Mouse (Mus musculus): Measurements from ENCODE around the gene Rfk.

Rfk gene

GRCm38 (mm10) chr19:17385022-17385421, 8.8 kb upstream of the Rfk start:
- no peak for DNase-seq (ENCODE audit: low read depth, low spot score)

GRCm38 (mm10) chr19:17385426-17385825, 8.4 kb upstream of the Rfk start:
- DNase-seq (ENCODE audit: low read depth, low spot score): no peak

- no peak for DNase-seq (ENCODE audit: low read depth, low spot score)
Measured at GRCm38 (mm10) chr19:17386424-17386823, 7.4 kb upstream of the Rfk start.

GRCm38 (mm10) chr19:17388404-17388803, 5.4 kb upstream of the Rfk start:
- no peak for DNase-seq (ENCODE audit: low read depth, low spot score)

GRCm38 (mm10) chr19:17392866-17393265, 977 bp upstream of the Rfk start:
- no peak for DNase-seq (ENCODE audit: low read depth, low spot score)

- DNase-seq (ENCODE audit: low read depth, low spot score): no peak
Measured at GRCm38 (mm10) chr19:17396802-17397201, 3.0 kb downstream of the Rfk start.

- no peak for DNase-seq (ENCODE audit: low read depth, low spot score)
Measured at GRCm38 (mm10) chr19:17397922-17398321, 4.1 kb downstream of the Rfk start.

GRCm38 (mm10) chr19:17399965-17400364, 6.1 kb downstream of the Rfk start:
- DNase-seq (ENCODE audit: low read depth, low spot score): no peak

- no peak for DNase-seq (ENCODE audit: low read depth, low spot score)
Measured at GRCm38 (mm10) chr19:17400571-17400970, 6.7 kb downstream of the Rfk start.

- DNase-seq (ENCODE audit: low read depth, low spot score): no peak
Measured at GRCm38 (mm10) chr19:17403175-17403574, 9.3 kb downstream of the Rfk start.

- DNase-seq (ENCODE audit: low read depth, low spot score): no peak
Measured at GRCm38 (mm10) chr19:17406823-17407222, 13.0 kb downstream of the Rfk start.

- no peak for DNase-seq (ENCODE audit: low read depth, low spot score)
Measured at GRCm38 (mm10) chr19:17408591-17408990, 14.7 kb downstream of the Rfk start.

GRCm38 (mm10) chr19:17409351-17409750, 15.5 kb downstream of the Rfk start:
- DNase-seq (ENCODE audit: low read depth, low spot score): no peak

- no peak for DNase-seq (ENCODE audit: low read depth, low spot score)
Measured at GRCm38 (mm10) chr19:17410465-17411065, 16.7 kb downstream of the Rfk start.

GRCm38 (mm10) chr19:17412915-17413459, 19.1 kb downstream of the Rfk start:
- DNase-seq (ENCODE audit: low read depth, low spot score): no peak

GRCm38 (mm10) chr19:17417855-17418254, 24.0 kb downstream of the Rfk start:
- no peak for DNase-seq (ENCODE audit: low read depth, low spot score)

GRCm38 (mm10) chr19:17423306-17423705, 29.5 kb downstream of the Rfk start:
- DNase-seq (ENCODE audit: low read depth, low spot score): no peak

GRCm38 (mm10) chr19:17427824-17428560, 34.1 kb downstream of the Rfk start:
- DNase-seq (ENCODE audit: low read depth, low spot score): no peak

GRCm38 (mm10) chr19:17428561-17428914, 34.7 kb downstream of the Rfk start:
- DNase-seq (ENCODE audit: low read depth, low spot score): no peak

- no peak for DNase-seq (ENCODE audit: low read depth, low spot score)
Measured at GRCm38 (mm10) chr19:17436651-17437050, 42.8 kb downstream of the Rfk start.

GRCm38 (mm10) chr19:17439476-17440189, 45.8 kb downstream of the Rfk start:
- DNase-seq (ENCODE audit: low read depth, low spot score): no peak

- no peak for DNase-seq (ENCODE audit: low read depth, low spot score)
Measured at GRCm38 (mm10) chr19:17443581-17443980, 49.7 kb downstream of the Rfk start.

Measured in telencephalon, adult 2 months (tissue).